Mouse (Mus musculus) activated CD4-positive, CD25-positive, alpha-beta regulatory T cell, adult 4 months (primary cell): ENCODE results near the gene Limd1. TPM values are rescaled to one million over a fixed set of nuclear protein-coding genes. Genes with fewer than 3 reads are reported as not detected.

Source experiments
- ATAC-seq: one replicate; pipeline ENCODE4 v1.8.0; 2017
- polyA plus RNA-seq, 2 experiments: library from polyadenylated mRNA; unstranded; fragments of 100-300 nt; shearing (Covaris generic); gene quantifications; one replicate each; pipeline ENCODE4 v1.2.1; 2017

The Limd1 gene
- polyA plus RNA-seq, 2 experiments from 2014 or later, result 31.3 to 38.7 TPM

GRCm38 (mm10) chr9:123483598-123483997 is 5.1 kb downstream of the Limd1 start:
- ATAC-seq, result no peak

GRCm38 (mm10) chr9:123484830-123485229 is 6.3 kb downstream of the Limd1 start:
- ATAC-seq, result no peak

GRCm38 (mm10) chr9:123485561-123485960 is 7.1 kb downstream of the Limd1 start:
- ATAC-seq, result no peak

GRCm38 (mm10) chr9:123486635-123487034 is 8.1 kb downstream of the Limd1 start:
- no peak for ATAC-seq

- ATAC-seq, result no peak
Measured at GRCm38 (mm10) chr9:123489073-123489472, 10.6 kb downstream of the Limd1 start.

- no peak for ATAC-seq
Measured at GRCm38 (mm10) chr9:123489727-123490343, 11.3 kb downstream of the Limd1 start.

GRCm38 (mm10) chr9:123490930-123491329 is 12.4 kb downstream of the Limd1 start:
- ATAC-seq, result no peak

GRCm38 (mm10) chr9:123491917-123492585 is 13.5 kb downstream of the Limd1 start:
- no peak for ATAC-seq

- no peak for ATAC-seq
Measured at GRCm38 (mm10) chr9:123496665-123497064, 18.2 kb downstream of the Limd1 start.

- peak; percentile 63 for ATAC-seq
Measured at GRCm38 (mm10) chr9:123497906-123498305, 19.4 kb downstream of the Limd1 start.

- no peak for ATAC-seq
Measured at GRCm38 (mm10) chr9:123500480-123500879, 22.0 kb downstream of the Limd1 start.

GRCm38 (mm10) chr9:123503171-123503834 is 24.8 kb downstream of the Limd1 start:
- no peak for ATAC-seq

GRCm38 (mm10) chr9:123504325-123504724 is 25.8 kb downstream of the Limd1 start:
- ATAC-seq, result peak; percentile 84

- ATAC-seq, result no peak
Measured at GRCm38 (mm10) chr9:123505598-123505997, 27.1 kb downstream of the Limd1 start.

GRCm38 (mm10) chr9:123506270-123507146 is 28.0 kb downstream of the Limd1 start:
- ATAC-seq, result no peak

GRCm38 (mm10) chr9:123507380-123507779 is 28.9 kb downstream of the Limd1 start:
- ATAC-seq, result no peak

GRCm38 (mm10) chr9:123508986-123509385 is 30.5 kb downstream of the Limd1 start:
- ATAC-seq, result no peak

GRCm38 (mm10) chr9:123509638-123510604 is 31.4 kb downstream of the Limd1 start:
- ATAC-seq, result peak; percentile 97

GRCm38 (mm10) chr9:123510926-123511325 is 32.4 kb downstream of the Limd1 start:
- no peak for ATAC-seq

GRCm38 (mm10) chr9:123512482-123512881 is 34.0 kb downstream of the Limd1 start:
- no peak for ATAC-seq

- ATAC-seq, result no peak
Measured at GRCm38 (mm10) chr9:123515087-123515486, 36.6 kb downstream of the Limd1 start.
